Mouse (Mus musculus) hindbrain, embryonic 16.5 days (tissue): ENCODE data around the gene Hnrnpf. TPM values are rescaled to one million over a fixed set of nuclear protein-coding genes. Genes with fewer than 3 reads are reported as not detected.

Experiments used
- ATAC-seq: fragments of 200-750 bp; cut with Nextera tagmentation; 2 replicates; pipeline ENCODE4 v1.8.0; 2017; ENCODE audit warnings: moderate TSS enrichment, moderate library complexity
- H3K27ac ChIP-seq: fragments of 300-500 bp; sonication (generic); 2 replicates; pipeline ENCODE4 v1.5.1; 2014; ENCODE audit warnings: low read depth, mild to moderate bottlenecking, control low read depth, low read length, moderate library complexity
- H3K27me3 ChIP-seq: fragments of 300-500 bp; sonication (generic); replicated peaks from 2 replicates; pipeline ENCODE4 v1.6.1; 2014; ENCODE audit warnings: low read length; ENCODE audit not compliant: control insufficient read depth, insufficient read depth
- H3K36me3 ChIP-seq: fragments of 300-500 bp; sonication (generic); 2 replicates; pipeline ENCODE4 v1.6.1; 2014; ENCODE audit warnings: mild to moderate bottlenecking, low read length, moderate library complexity, mixed read lengths; ENCODE audit not compliant: control insufficient read depth, insufficient read depth
- H3K4me1 ChIP-seq: fragments of 300-500 bp; sonication (generic); 2 replicates; pipeline ENCODE4 v1.6.1; 2014; ENCODE audit warnings: low read depth, low read length; ENCODE audit not compliant: control insufficient read depth, insufficient read depth
- H3K4me2 ChIP-seq: fragments of 300-500 bp; sonication (generic); 2 replicates; pipeline ENCODE4 v1.6.1; 2014; ENCODE audit warnings: mild to moderate bottlenecking, low read length, control low read depth, moderate library complexity
- H3K4me3 ChIP-seq: fragments of 300-500 bp; sonication (generic); 2 replicates; pipeline ENCODE4 v1.5.1; 2014; ENCODE audit warnings: mild to moderate bottlenecking, low read length, control low read depth, moderate library complexity
- H3K9ac ChIP-seq: fragments of 300-500 bp; sonication (generic); 2 replicates; pipeline ENCODE4 v1.6.1; 2014; ENCODE audit warnings: low read depth, mild to moderate bottlenecking, control low read depth, low read length, moderate library complexity
- H3K9me3 ChIP-seq: fragments of 300-500 bp; sonication (generic); 2 replicates; pipeline ENCODE4 v1.6.1; 2014; ENCODE audit warnings: mild to moderate bottlenecking, low read length, moderate library complexity; ENCODE audit not compliant: control insufficient read depth
- WGBS: fragments of 180-500 bp; shearing (Covaris S2); extraction: QIAGEN DNeasy Blood & Tissue Kit; methylation state at CpG from one replicate; pipeline ENCODE4 v1.1.7; 2014; 5-methylcytosine and 5-hydroxymethylcytosine counted together
- polyA plus RNA-seq: library from polyadenylated mRNA; unstranded; fragments of >200 nt; fragmentation: Nextera tagmentation; extraction: Ambion mirVana; gene quantifications from 2 replicates; pipeline ENCODE4 v1.2.1, GENCODE M21; 2015

The Hnrnpf gene
- polyA plus RNA-seq, 1 experiment from 2014 or later, result 250 TPM

DNA sequence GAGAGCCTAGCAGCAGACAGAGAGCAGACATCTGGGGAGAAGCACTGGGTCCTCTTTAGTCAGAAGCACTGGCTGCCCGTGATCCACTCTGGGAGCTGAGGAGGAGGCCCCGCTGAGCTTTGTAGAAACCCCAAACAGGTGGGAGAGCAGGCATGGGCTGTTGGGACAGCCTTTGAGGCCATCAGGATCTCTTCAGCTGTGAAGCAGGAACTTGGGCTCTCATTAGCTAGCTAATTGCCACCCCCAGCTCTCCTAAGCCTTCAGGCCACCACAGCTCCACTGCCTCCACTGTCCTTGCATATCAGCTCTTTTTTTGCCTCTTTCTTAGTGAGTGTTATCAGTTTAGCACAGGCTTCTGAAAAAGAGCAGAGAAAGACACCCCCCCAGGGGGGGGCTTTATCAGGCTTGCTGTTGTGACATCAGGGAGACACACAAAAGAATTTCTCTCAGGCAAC is 11.5 kb upstream of the Hnrnpf start:
- H3K4me3 ChIP-seq, result no peak overlapping the region
- H3K9me3 ChIP-seq, result no peaks in the 10 kb centered on the region
- H3K9ac ChIP-seq, result no peak overlapping the region
- ATAC-seq, result no peak
- no peaks in the 10 kb centered on the region for H3K36me3 ChIP-seq
- 73% methylated on average over 2 of the region's 2 CpGs for WGBS
- no peaks in the 10 kb centered on the region for H3K4me1 ChIP-seq
- H3K27me3 ChIP-seq, result no peaks in the 10 kb centered on the region
- no peak overlapping the region for H3K4me2 ChIP-seq
- no peak overlapping the region for H3K27ac ChIP-seq

DNA sequence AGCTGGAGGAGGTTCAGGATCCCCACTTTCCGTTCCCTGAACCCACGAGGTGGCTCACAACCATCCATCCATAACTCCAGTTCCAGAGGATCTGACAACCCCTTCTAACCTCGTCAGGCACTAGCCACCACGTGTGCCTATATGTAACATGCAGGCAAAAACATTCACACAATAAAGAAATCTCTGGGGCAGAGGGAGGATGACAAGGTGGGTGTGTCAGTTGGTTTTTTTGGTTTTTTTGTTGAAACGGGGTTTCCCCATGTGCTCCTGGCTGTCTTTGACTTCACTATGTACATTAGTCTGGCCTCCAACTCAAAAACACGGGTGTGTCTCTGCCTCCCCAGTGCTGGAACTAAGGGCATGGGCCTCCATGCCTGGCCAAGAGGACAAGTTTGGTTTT is 9.9 kb upstream of the Hnrnpf start:
- H3K4me2 ChIP-seq, result no peak overlapping the region
- no peak overlapping the region for H3K27ac ChIP-seq
- no peaks in the 10 kb centered on the region for H3K36me3 ChIP-seq
- H3K4me3 ChIP-seq, result no peak overlapping the region
- H3K27me3 ChIP-seq, result no peaks in the 10 kb centered on the region
- WGBS, result 84% methylated on average over 6 of the region's 6 CpGs
- no peaks in the 10 kb centered on the region for H3K4me1 ChIP-seq
- ATAC-seq, result no peak
- H3K9ac ChIP-seq, result no peak overlapping the region
- no peaks in the 10 kb centered on the region for H3K9me3 ChIP-seq

DNA sequence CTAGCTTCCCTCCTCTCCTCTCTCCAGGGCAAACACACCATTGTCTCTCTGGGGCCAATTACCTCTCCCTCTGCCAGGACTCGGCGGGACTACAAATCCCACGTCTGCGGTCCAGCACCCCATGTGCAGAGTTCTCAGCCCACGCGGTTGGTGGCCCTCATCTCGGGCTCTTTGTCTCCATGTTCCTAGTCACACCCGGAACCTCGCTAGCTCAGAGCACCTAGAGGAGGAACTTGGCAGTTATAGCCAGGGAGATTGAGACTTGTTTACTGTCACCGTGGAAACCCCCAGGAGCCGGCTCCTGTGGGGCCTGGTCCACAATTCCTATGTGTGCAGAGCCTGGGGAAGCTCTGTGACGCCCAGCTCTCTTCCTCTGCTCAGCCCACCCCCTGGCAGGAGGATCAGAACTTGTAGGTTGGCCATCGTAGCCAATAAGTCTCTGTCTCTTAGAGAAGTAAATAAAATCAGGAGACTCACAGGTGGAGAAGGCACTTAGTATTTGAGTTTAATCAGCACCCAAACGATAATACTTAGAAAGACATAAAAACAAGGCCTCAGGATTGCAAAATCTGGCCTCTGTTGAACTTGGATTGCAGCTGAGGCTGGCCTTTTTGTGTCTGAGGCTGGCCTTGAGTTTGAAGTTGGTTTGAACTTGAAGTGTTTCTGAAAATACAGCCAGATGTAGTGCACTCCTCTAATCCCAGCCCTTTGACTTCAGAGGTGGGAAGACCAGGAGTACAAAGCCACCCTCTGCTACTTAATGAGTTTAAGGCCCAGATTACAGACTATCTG is 8.6 kb upstream of the Hnrnpf start:
- H3K36me3 ChIP-seq, result no peaks in the 10 kb centered on the region
- no peak overlapping the region for H3K4me2 ChIP-seq
- no peaks in the 10 kb centered on the region for H3K27me3 ChIP-seq
- H3K27ac ChIP-seq, result no peak overlapping the region
- H3K9me3 ChIP-seq, result no peaks in the 10 kb centered on the region
- no peak for ATAC-seq
- no peak overlapping the region for H3K9ac ChIP-seq
- 60% methylated on average over 14 of the region's 14 CpGs for WGBS
- H3K4me3 ChIP-seq, result no peak overlapping the region
- H3K4me1 ChIP-seq, result no peaks in the 10 kb centered on the region

DNA sequence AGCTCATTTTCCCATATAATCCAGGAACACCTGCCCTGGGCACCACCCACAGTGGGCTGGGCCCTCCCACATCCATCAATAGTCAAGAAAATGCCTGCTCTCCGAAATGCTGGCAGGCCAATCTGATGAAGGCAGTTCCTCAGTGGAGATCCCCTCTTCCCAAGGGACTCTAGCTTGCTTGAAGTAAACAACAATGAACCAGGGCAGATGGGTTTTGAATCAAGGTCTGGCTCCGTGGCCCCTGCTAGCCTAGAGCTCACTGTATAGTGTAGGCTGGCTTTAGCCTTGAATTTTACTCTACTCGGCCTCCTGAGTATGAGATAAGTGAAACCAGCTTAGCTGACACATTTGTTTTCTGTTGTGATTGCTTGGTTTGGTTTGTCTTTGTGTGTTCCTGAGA is 7.7 kb upstream of the Hnrnpf start:
- H3K27me3 ChIP-seq, result no peaks in the 10 kb centered on the region
- no peaks in the 10 kb centered on the region for H3K4me1 ChIP-seq
- no peaks in the 10 kb centered on the region for H3K9me3 ChIP-seq
- H3K27ac ChIP-seq, result no peak overlapping the region
- no peak overlapping the region for H3K9ac ChIP-seq
- ATAC-seq, result no peak
- H3K4me2 ChIP-seq, result no peak overlapping the region
- H3K4me3 ChIP-seq, result no peak overlapping the region
- no peaks in the 10 kb centered on the region for H3K36me3 ChIP-seq
- 68% methylated on average over 3 of the region's 3 CpGs for WGBS

DNA sequence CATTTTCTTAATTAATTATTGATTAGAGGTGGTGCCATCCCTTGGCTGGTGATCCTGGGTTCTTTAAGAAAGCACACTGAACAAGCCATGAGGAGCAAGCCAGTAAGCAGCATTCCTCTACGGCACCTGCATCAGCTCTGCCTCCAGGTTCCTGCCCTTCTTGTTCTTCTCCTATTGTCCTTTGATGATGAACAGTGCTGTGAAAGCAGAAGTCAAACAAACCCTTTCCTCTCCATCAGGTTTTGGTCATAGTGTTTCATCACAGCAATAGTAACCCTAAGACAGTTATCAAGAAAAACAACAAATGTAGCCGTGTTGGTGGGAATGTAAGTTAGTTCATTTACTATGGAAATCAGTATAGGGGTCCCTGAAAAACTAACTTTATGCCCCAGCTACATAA is 6.7 kb upstream of the Hnrnpf start:
- H3K4me1 ChIP-seq, result no peaks in the 10 kb centered on the region
- no peak overlapping the region for H3K4me2 ChIP-seq
- WGBS, result 94% methylated on average over 2 of the region's 2 CpGs
- H3K9ac ChIP-seq, result no peak overlapping the region
- H3K27ac ChIP-seq, result no peak overlapping the region
- H3K36me3 ChIP-seq, result no peaks in the 10 kb centered on the region
- no peak overlapping the region for H3K4me3 ChIP-seq
- no peaks in the 10 kb centered on the region for H3K9me3 ChIP-seq
- no peak for ATAC-seq
- no peaks in the 10 kb centered on the region for H3K27me3 ChIP-seq

DNA sequence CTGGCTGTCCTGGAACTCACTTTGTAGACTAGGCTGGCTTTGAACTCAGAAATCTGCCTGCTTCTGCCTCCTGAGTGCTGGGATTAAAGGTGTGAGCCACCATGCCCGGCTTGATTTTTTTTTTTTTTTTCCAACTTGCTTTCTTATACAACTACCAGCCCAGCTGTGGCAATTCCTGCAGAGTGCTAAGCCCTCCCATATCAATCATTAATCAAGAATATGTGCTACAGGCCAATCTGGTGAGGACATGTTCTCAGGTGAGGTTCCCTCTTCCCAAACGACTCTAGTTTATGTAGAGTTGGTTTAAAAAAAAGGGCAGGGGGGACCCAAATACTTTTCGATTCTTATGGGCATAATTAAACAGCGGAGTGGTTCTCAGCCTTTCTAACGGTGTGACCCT is 2.3 kb upstream of the Hnrnpf start:
- no peak for ATAC-seq
- 88% methylated on average over 5 of the region's 5 CpGs for WGBS
- H3K4me1 ChIP-seq, result no peaks in the 10 kb centered on the region
- no peaks in the 10 kb centered on the region for H3K36me3 ChIP-seq
- H3K27me3 ChIP-seq, result no peaks in the 10 kb centered on the region
- H3K9me3 ChIP-seq, result no peaks in the 10 kb centered on the region
- no peak overlapping the region for H3K4me2 ChIP-seq
- no peak overlapping the region for H3K9ac ChIP-seq
- no peak overlapping the region for H3K27ac ChIP-seq
- H3K4me3 ChIP-seq, result no peak overlapping the region

DNA sequence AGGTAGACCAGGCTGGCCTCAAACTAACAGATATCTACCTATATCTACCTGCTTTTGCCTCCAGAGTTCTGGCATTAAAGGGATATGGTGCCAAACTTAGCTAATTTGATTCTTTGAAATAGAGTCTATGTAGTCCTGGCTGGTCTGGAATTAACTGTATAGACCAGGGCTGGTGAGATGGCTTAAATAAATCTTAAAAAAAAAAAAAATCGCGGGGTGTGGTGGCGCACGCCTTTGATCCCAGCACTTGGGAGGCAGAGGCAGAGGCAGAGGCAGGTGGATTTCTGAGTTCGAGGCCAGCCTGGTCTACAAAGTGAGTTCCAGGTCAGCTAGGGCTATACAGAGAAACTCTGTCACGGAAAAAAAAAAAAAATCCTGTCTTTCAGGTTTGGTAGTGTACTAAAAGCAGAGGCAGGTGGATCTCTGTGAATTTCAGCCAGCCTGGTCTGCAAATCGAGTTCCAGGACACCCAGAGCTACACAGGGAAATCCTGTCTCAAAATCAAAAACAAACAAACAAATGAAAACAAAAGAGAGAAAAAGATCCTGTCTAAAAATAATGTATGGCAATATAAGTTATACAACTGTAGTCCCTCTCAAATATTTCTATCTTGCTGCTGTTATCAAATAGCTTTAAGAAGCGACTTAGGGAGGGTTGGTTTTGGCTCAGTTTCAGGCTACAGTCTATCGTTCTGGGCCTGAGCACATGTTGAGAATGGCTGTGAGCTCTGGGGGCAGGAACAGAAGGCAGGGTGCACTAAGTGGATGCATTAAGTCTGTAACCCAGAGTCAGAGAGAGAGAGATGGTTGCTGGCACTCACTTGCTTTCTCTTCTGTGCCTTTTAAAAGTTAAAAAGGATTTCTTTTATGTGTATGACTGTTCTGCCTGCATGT is 1.6 kb downstream of the Hnrnpf start:
- H3K9me3 ChIP-seq, result no peaks in the 10 kb centered on the region
- peaks cover 6% of the 10 kb centered on the region for H3K4me1 ChIP-seq
- H3K4me3 ChIP-seq, result no peak overlapping the region
- H3K27ac ChIP-seq, result no peak overlapping the region
- WGBS, result 73% methylated on average over 9 of the region's 9 CpGs
- no peak overlapping the region for H3K9ac ChIP-seq
- H3K4me2 ChIP-seq, result no peak overlapping the region
- no peaks in the 10 kb centered on the region for H3K27me3 ChIP-seq
- H3K36me3 ChIP-seq, result no peaks in the 10 kb centered on the region
- ATAC-seq, result no peak

DNA sequence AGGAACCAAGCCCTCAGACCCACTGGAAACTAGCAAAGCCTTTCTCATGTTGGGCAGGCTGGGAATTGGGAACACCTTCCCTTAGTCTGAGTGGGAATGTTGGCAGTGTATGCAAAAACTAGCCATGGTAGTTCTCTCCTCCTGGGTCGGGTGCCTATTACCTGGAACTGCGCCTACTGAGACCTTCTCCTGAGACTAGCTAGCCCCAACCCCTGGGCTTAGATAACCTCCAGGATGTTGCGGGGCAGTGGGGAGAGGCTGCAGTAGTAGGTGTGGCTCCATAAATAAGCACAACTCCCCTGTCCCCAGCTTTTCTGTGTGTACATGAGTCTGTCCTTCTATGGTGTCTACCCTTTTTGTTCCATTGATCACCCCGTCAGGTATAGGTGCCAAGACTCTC is 2.4 kb downstream of the Hnrnpf start:
- no peak overlapping the region for H3K27ac ChIP-seq
- no peak overlapping the region for H3K4me2 ChIP-seq
- H3K4me1 ChIP-seq, result peaks cover 6% of the 10 kb centered on the region
- no peak overlapping the region for H3K9ac ChIP-seq
- no peak for ATAC-seq
- WGBS, result 83% methylated on average over 4 of the region's 4 CpGs
- H3K4me3 ChIP-seq, result no peak overlapping the region
- no peaks in the 10 kb centered on the region for H3K36me3 ChIP-seq
- H3K27me3 ChIP-seq, result no peaks in the 10 kb centered on the region
- no peaks in the 10 kb centered on the region for H3K9me3 ChIP-seq

DNA sequence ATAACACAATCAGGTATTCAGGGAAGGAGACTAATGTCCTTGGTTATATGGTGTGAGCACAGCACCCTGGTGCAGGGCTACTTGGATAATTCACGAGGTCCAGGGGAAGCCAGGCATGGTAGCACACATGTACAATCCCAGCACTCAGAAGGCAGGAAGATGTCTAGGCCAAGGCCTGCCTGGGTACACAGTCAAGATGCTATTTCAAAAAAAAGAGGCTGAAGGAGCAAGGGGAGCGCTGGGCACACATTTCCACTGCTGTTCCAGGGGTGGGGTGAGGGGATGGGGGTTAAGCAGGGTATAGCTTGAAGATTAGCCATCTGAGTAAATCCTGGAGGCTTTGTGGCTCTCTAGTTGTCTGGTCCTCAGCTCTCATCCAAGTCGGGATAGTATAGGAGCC is 3.7 kb downstream of the Hnrnpf start:
- no peak overlapping the region for H3K27ac ChIP-seq
- 77% methylated on average over 3 of the region's 3 CpGs for WGBS
- H3K27me3 ChIP-seq, result no peaks in the 10 kb centered on the region
- H3K36me3 ChIP-seq, result no peaks in the 10 kb centered on the region
- H3K4me2 ChIP-seq, result no peak overlapping the region
- no peak overlapping the region for H3K4me3 ChIP-seq
- no peak for ATAC-seq
- H3K9me3 ChIP-seq, result no peaks in the 10 kb centered on the region
- no peak overlapping the region for H3K9ac ChIP-seq
- H3K4me1 ChIP-seq, result peaks cover 15% of the 10 kb centered on the region
